Mouse (Mus musculus): ENCODE data around the gene Lrrc46. TPM values are rescaled to one million over a fixed set of nuclear protein-coding genes. Genes with fewer than 3 reads are reported as not detected.

Gene Lrrc46
- polyA plus RNA-seq, 1 experiment, result 4.3 TPM

GRCm38 (mm10) chr11:97071129-97071528, 29.9 kb upstream of the Lrrc46 start:
- TF ChIP-seq POLR2A (IDR thresholded peaks at IDR 0.05; ENCODE audit: borderline replicate concordance, extremely low read depth, low read depth, low read length) (no peak), CTCF (IDR thresholded peaks at IDR 0.05; ENCODE audit: insufficient read depth, low read length) (no peak)
- no peak overlapping the region for H3K4me3 ChIP-seq (replicated peaks; ENCODE audit: extremely low read depth, low read depth, low read length)
- H3K4me1 ChIP-seq (ENCODE audit: control insufficient read depth, insufficient read depth, low read length), result no peaks in the 10 kb centered on the region
- DNase-seq, result no peak
- 45% methylated on average over 1 of the region's 1 CpGs for whole genome bisulfite sequencing

- no peak for DNase-seq
- H3K4me1 ChIP-seq (ENCODE audit: control insufficient read depth, insufficient read depth, low read length), result no peaks in the 10 kb centered on the region
- H3K4me3 ChIP-seq (replicated peaks; ENCODE audit: extremely low read depth, low read depth, low read length), result no peak overlapping the region
- 54% methylated on average over 2 of the region's 2 CpGs for WGBS
- TF ChIP-seq CTCF (IDR thresholded peaks at IDR 0.05; ENCODE audit: insufficient read depth, low read length) (no peak), POLR2A (IDR thresholded peaks at IDR 0.05; ENCODE audit: borderline replicate concordance, extremely low read depth, low read depth, low read length) (no peak)
Observed at GRCm38 (mm10) chr11:97069770-97070169, 28.6 kb upstream of the Lrrc46 start.

- no peak for DNase-seq
- Histone ChIP-seq H3K4me1 (ENCODE audit: control insufficient read depth, insufficient read depth, low read length) (no peaks in the 10 kb centered on the region), H3K4me3 (replicated peaks; ENCODE audit: extremely low read depth, low read depth, low read length) (no peak overlapping the region)
- no peak for TF ChIP-seq CTCF (IDR thresholded peaks at IDR 0.05; ENCODE audit: insufficient read depth, low read length)
- no peak for TF ChIP-seq POLR2A (IDR thresholded peaks at IDR 0.05; ENCODE audit: borderline replicate concordance, extremely low read depth, low read depth, low read length)
- 64% methylated on average over 1 of the region's 1 CpGs for WGBS
Observed at GRCm38 (mm10) chr11:97069333-97069732, 28.1 kb upstream of the Lrrc46 start.

- WGBS, result 65% methylated on average over 22 of the region's 22 CpGs
- Histone ChIP-seq H3K4me1 (ENCODE audit: control insufficient read depth, insufficient read depth, low read length) (no peaks in the 10 kb centered on the region), H3K4me3 (replicated peaks; ENCODE audit: extremely low read depth, low read depth, low read length) (no peak overlapping the region)
- DNase-seq, result no peak
- no peak for TF ChIP-seq POLR2A (IDR thresholded peaks at IDR 0.05; ENCODE audit: borderline replicate concordance, extremely low read depth, low read depth, low read length)
- no peak for TF ChIP-seq CTCF (IDR thresholded peaks at IDR 0.05; ENCODE audit: insufficient read depth, low read length)
Observed at GRCm38 (mm10) chr11:97066656-97067360, 25.6 kb upstream of the Lrrc46 start.

- WGBS, result 81% methylated on average over 12 of the region's 12 CpGs
- TF ChIP-seq POLR2A (IDR thresholded peaks at IDR 0.05; ENCODE audit: borderline replicate concordance, extremely low read depth, low read depth, low read length) (no peak), CTCF (IDR thresholded peaks at IDR 0.05; ENCODE audit: insufficient read depth, low read length) (no peak)
- DNase-seq, result no peak
- no peak overlapping the region for H3K4me3 ChIP-seq (replicated peaks; ENCODE audit: extremely low read depth, low read depth, low read length)
- H3K4me1 ChIP-seq (ENCODE audit: control insufficient read depth, insufficient read depth, low read length), result no peaks in the 10 kb centered on the region
Observed at GRCm38 (mm10) chr11:97065538-97066295, 24.5 kb upstream of the Lrrc46 start.

- WGBS, result 78% methylated on average over 3 of the region's 3 CpGs
- no peak for DNase-seq
- Histone ChIP-seq H3K4me1 (ENCODE audit: control insufficient read depth, insufficient read depth, low read length) (no peaks in the 10 kb centered on the region), H3K4me3 (replicated peaks; ENCODE audit: extremely low read depth, low read depth, low read length) (no peak overlapping the region)
- TF ChIP-seq CTCF (IDR thresholded peaks at IDR 0.05; ENCODE audit: insufficient read depth, low read length) (no peak), POLR2A (IDR thresholded peaks at IDR 0.05; ENCODE audit: borderline replicate concordance, extremely low read depth, low read depth, low read length) (no peak)
Observed at GRCm38 (mm10) chr11:97063921-97064295, 22.7 kb upstream of the Lrrc46 start.

GRCm38 (mm10) chr11:97063274-97063920, 22.2 kb upstream of the Lrrc46 start:
- 42% methylated on average over 9 of the region's 9 CpGs for WGBS
- TF ChIP-seq POLR2A (IDR thresholded peaks at IDR 0.05; ENCODE audit: borderline replicate concordance, extremely low read depth, low read depth, low read length) (no peak), CTCF (IDR thresholded peaks at IDR 0.05; ENCODE audit: insufficient read depth, low read length) (no peak)
- H3K4me3 ChIP-seq (replicated peaks; ENCODE audit: extremely low read depth, low read depth, low read length), result no peak overlapping the region
- DNase-seq, result no peak
- H3K4me1 ChIP-seq (ENCODE audit: control insufficient read depth, insufficient read depth, low read length), result no peaks in the 10 kb centered on the region

- WGBS, result 22% methylated on average over 11 of the region's 11 CpGs
- no peak for TF ChIP-seq CTCF (IDR thresholded peaks at IDR 0.05; ENCODE audit: insufficient read depth, low read length)
- TF ChIP-seq POLR2A (IDR thresholded peaks at IDR 0.05; ENCODE audit: borderline replicate concordance, extremely low read depth, low read depth, low read length), result no peak
- Histone ChIP-seq H3K4me1 (ENCODE audit: control insufficient read depth, insufficient read depth, low read length) (peaks cover 19% of the 10 kb centered on the region), H3K4me3 (replicated peaks; ENCODE audit: extremely low read depth, low read depth, low read length) (peak overlapping the region; percentile 6)
- DNase-seq, result peak; percentile 71
Observed at GRCm38 (mm10) chr11:97052219-97052646, 11.0 kb upstream of the Lrrc46 start.

GRCm38 (mm10) chr11:97050944-97051586, 9.9 kb upstream of the Lrrc46 start:
- H3K4me1 ChIP-seq (ENCODE audit: control insufficient read depth, insufficient read depth, low read length), result peaks cover 19% of the 10 kb centered on the region
- peak overlapping the region; percentile 92 for H3K4me3 ChIP-seq (replicated peaks; ENCODE audit: extremely low read depth, low read depth, low read length)
- TF ChIP-seq POLR2A (IDR thresholded peaks at IDR 0.05; ENCODE audit: borderline replicate concordance, extremely low read depth, low read depth, low read length), result no peak
- TF ChIP-seq CTCF (IDR thresholded peaks at IDR 0.05; ENCODE audit: insufficient read depth, low read length), result no peak
- no peak for DNase-seq
- WGBS, result 13% methylated on average over 13 of the region's 13 CpGs
